Mouse (Mus musculus) C2C12 (cell line): ENCODE results near the gene Gm42674.

Source experiments
- CTCF ChIP-seq: IDR thresholded peaks from one replicate; pipeline ENCODE4 v1.5.1; 2011; ENCODE audit not compliant: control insufficient read depth, insufficient read depth, insufficient read length
- MAX ChIP-seq: IDR thresholded peaks from one replicate; pipeline ENCODE4 v1.6.1; 2011; ENCODE audit warnings: mild to moderate bottlenecking, control low read depth
- USF1 ChIP-seq: IDR thresholded peaks from one replicate; pipeline ENCODE4 v1.6.1; 2011; ENCODE audit warnings: low read depth, mild to moderate bottlenecking, control low read depth, moderate library complexity

DNA sequence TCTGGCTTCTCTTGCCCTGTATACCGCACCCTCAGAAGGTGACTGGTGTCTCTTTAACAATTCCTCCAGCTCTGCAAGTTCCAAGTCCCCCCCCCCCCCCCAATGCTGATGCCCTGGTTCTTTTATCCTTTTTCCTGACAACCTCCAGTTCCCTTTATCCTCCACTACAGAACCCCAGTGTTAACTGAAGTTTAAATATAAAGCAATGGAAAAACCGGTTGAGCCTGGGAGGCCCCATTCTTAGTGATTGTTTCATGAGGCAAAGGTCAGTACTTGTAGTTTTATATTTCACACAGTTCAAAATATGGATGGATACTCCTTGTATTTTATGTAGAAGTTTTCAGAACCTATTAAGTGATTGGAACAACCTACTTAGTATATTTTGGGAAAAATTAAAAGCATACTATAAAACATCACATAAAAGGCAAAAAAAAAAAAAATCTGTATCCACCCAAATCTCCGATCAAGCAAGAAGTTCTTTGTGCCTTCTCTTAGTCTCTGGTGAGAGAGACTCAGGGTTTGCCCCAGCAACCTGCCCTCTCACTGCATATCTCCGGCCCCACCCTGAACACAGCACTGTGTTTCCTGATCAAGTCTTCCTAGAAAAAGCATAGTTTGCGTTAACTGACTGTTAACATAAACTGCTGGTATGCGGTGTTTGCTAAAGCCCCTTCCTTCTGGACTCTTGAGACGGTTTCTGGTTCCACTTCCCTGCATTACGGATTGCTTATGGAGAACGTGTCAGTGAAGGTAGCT, 24.7 kb downstream of the Gm42674 start:
- TF ChIP-seq CTCF: no peak
- no peak for TF ChIP-seq USF1
- no peak for TF ChIP-seq MAX
